ENCODE assay signal across 8 mouse cellular contexts in the genomic region with DNA sequence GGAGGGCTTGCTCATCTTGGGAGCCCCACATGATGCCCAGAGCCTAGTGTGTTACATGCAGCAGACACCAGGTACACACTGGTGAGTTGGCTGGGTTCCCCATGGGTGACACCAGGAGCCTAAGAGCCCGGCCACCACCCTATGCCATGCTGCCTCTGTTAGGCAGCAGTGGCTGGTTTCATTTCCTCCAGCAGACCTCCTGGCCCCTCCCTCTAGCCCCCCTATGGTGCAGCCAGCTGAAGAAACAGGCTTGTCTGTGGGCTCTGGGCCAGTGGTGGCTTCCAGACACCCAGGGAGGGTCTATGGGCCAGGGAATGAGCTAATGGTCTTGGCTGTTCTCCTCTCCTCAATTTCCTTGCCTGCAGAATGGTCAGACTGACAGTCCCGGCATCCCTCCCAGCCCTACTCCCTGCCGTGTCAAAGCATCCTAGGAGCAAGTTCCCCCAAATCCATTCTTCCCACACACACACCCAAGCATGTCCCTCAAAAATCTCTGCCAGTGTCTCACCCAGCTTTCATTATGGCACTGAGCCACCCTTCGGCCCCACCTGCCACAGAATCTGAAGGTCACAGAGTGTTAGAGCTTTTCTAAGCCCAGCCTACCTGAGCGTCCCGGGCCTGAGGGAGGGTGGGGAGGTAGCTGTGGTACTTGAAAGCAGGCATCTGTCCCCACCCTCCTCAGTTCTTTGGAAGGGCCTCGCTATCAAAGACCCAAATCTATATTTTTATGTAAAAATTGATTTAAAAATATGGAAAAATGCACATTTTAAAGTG. TPM values are rescaled to one million over a fixed set of nuclear protein-coding genes. Genes with fewer than 3 reads are reported as not detected.
DNase-seq lines count a peak whose midpoint lies in the region; ATAC-seq and TF ChIP-seq lines count a peak whose summit lies in the region.

No protein-coding gene starts in this region.

- no peak for TF ChIP-seq CTCF in kidney, adult 2 months (conservative IDR thresholded peaks at IDR 0.05; ENCODE audit: insufficient read depth, insufficient read length, low read depth, low read length)

- WGBS in kidney, adult 2 months, result 55% methylated on average over 7 of the region's 7 CpGs
- 53% methylated on average over 7 of the region's 7 CpGs for WGBS in hindbrain, embryonic 11.5 days

- peak overlapping the region; percentile 40 for H3K27ac ChIP-seq in kidney, adult 2 months (ENCODE audit: insufficient read depth, low read depth, low read length)
- H3K27ac ChIP-seq in hindbrain, embryonic 11.5 days (ENCODE audit: low read depth, low read length), result no peak overlapping the region

- no peak for TF ChIP-seq POLR2A in kidney, adult 2 months (IDR thresholded peaks at IDR 0.05; ENCODE audit: low read depth, low read length)

- no peaks in the 10 kb centered on the region for H3K9me3 ChIP-seq in hindbrain, embryonic 11.5 days (ENCODE audit: control insufficient read depth, low read length)

- intact Hi-C loops in gastrocnemius, postnatal 14 days (cut with DNase I; ENCODE audit: low total_unique reads), result no loop called here

- no peaks in the 10 kb centered on the region for H3K27me3 ChIP-seq in kidney, adult 2 months (replicated peaks; ENCODE audit: control insufficient read depth, insufficient read depth, low read length)
- H3K27me3 ChIP-seq in hindbrain, embryonic 11.5 days (ENCODE audit: control insufficient read depth, insufficient read depth, low read length), result peaks cover 10% of the 10 kb centered on the region; the same call in 1 of the 2 replicates

- H3K36me3 ChIP-seq in kidney, adult 2 months (ENCODE audit: control insufficient read depth, insufficient read depth, low read length), result no peaks in the 10 kb centered on the region
- H3K36me3 ChIP-seq in hindbrain, embryonic 11.5 days (ENCODE audit: control insufficient read depth, insufficient read depth, low read length), result no peaks in the 10 kb centered on the region

- ATAC-seq in hindbrain, embryonic 11.5 days (ENCODE audit: low FRiP score), result no peak

- H3K4me1 ChIP-seq in kidney, adult 2 months (ENCODE audit: control insufficient read depth, insufficient read depth, low read length), result peaks cover 31% of the 10 kb centered on the region
- peaks cover 14% of the 10 kb centered on the region for H3K4me1 ChIP-seq in hindbrain, embryonic 11.5 days (replicated peaks; ENCODE audit: control insufficient read depth, insufficient read depth, low read length)

- DNase-seq in kidney, adult 2 months, result peak; percentile 59
- no peak for DNase-seq in kidney, postnatal 14 days
- DNase-seq in A20 (ENCODE audit: low read depth, low spot score) (peak; percentile 85), NIH3T3 (ENCODE audit: low read depth) (peak; percentile 47)
- DNase-seq in hindbrain, embryonic 11.5 days (ENCODE audit: low spot score), result peak; percentile 41
- no peak for DNase-seq in gastrocnemius, postnatal 14 days
- no peak for DNase-seq in ovary, postnatal 14 days (ENCODE audit: low spot score)
- DNase-seq in urinary bladder, postnatal 25 days (ENCODE audit: low spot score), result no peak

- no peak overlapping the region for H3K9ac ChIP-seq in hindbrain, embryonic 11.5 days (ENCODE audit: low read depth, low read length)

- H3K4me3 ChIP-seq in kidney, adult 2 months (ENCODE audit: insufficient read depth, low read depth, low read length), result no peak overlapping the region
- H3K4me3 ChIP-seq in hindbrain, embryonic 11.5 days (ENCODE audit: low read depth, low read length), result no peak overlapping the region

- no peak overlapping the region for H3K4me2 ChIP-seq in hindbrain, embryonic 11.5 days (replicated peaks; ENCODE audit: low read depth, low read length)

RNA-seq across cellular contexts. Expression of gene Tns1, which starts 29.6 kb away (rescaled TPM):
- polyA plus RNA-seq in kidney, adult 2 months (2012; rRNA removed), result 400 and 465 TPM in 2 replicates
- 16.1 and 17.3 TPM in 2 replicates for polyA plus RNA-seq in hindbrain, embryonic 11.5 days (2014; fragmentation: Nextera tagmentation; extraction: Ambion mirVana)
- total RNA-seq in gastrocnemius, postnatal 14 days (2021), result 100 to 1,000 TPM; 176 to 217 TPM

RNA-seq across cellular contexts. Expression of gene Rufy4, which starts 30.7 kb away (rescaled TPM):
- 2.4 and 3.3 TPM in 2 replicates for polyA plus RNA-seq in kidney, adult 2 months (2012; rRNA removed)
- polyA plus RNA-seq in hindbrain, embryonic 11.5 days (2014; fragmentation: Nextera tagmentation; extraction: Ambion mirVana), result 0.56 and 0.66 TPM in 2 replicates
- under 1 TPM in 1 of 2 experiments, not detected in 1; 0.09 TPM for total RNA-seq in gastrocnemius, postnatal 14 days (2021)

RNA-seq across cellular contexts. Expression of gene Cxcr2, which starts 59.1 kb away (rescaled TPM):
- 0.07 and 0.55 TPM in 2 replicates for polyA plus RNA-seq in kidney, adult 2 months (2012; rRNA removed)
- polyA plus RNA-seq in hindbrain, embryonic 11.5 days (2014; fragmentation: Nextera tagmentation; extraction: Ambion mirVana), result 0.05 and 0.10 TPM in 2 replicates
- total RNA-seq in gastrocnemius, postnatal 14 days (2021), result not detected

Comparison
In these comparisons a context has a peak if more than half of its experiments do, and no peak if none do; other contexts are left out.
1. DNase-seq: peak in kidney, adult 2 months (single experiment), A20 (single experiment), NIH3T3 (single experiment) and hindbrain, embryonic 11.5 days (single experiment); none in kidney, postnatal 14 days (single experiment), gastrocnemius, postnatal 14 days (single experiment), ovary, postnatal 14 days (single experiment) and urinary bladder, postnatal 25 days (single experiment).
2. RNA of gene Tns1, which starts 29.6 kb away (polyA plus RNA-seq): 400 to 465 TPM in kidney, adult 2 months; 16.1 to 17.3 TPM in hindbrain, embryonic 11.5 days; every median in the first group is over 10 times any median in the second.